Mouse (Mus musculus): Measurements from ENCODE around the gene Olfr403.

DNA sequence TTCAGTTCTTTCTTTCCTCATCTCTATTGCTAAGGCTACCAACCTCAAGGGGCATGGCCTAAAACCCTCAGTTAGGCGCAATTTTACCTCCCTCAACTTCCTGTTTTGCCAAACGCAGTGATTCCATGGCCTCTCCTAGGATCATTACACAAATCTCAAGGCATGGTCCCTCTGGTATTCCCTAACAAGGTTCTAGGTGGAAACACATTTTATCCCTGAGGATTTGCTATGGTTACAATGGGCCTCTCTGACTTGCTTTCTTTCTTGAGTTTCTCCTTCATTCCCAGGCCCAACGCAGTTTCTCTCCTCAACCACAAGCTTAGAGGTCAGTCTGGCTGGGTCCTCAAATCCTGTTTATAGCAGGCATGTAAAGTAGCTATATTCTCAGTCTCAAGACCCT, 32.8 kb upstream of the Olfr403 start, which contains the start of gene Olfr402:
- TF ChIP-seq POLR2A (IDR thresholded peaks at IDR 0.05; ENCODE audit: insufficient read depth, low read depth, low read length) (no peak), CTCF (IDR thresholded peaks at IDR 0.05; ENCODE audit: insufficient read depth, low read depth, low read length) (no peak)
